Mouse (Mus musculus) activated CD4-positive, CD25-positive, alpha-beta regulatory T cell, adult 4 months (primary cell): ENCODE data around the gene Tab2. TPM values are rescaled to one million over a fixed set of nuclear protein-coding genes. Genes with fewer than 3 reads are reported as not detected.
A peak's percentile ranks its signal among the peaks of the same experiment; 100 is the strongest.

Experiments
- ATAC-seq: one replicate; pipeline ENCODE4 v1.8.0; 2017
- polyA plus RNA-seq, 2 experiments: library from polyadenylated mRNA; unstranded; fragments of 100-300 nt; shearing (Covaris generic); gene quantifications; one replicate each; pipeline ENCODE4 v1.2.1; 2017

Gene Tab2
- 10 to 100 TPM; 31.7 to 38.9 TPM for polyA plus RNA-seq

DNA sequence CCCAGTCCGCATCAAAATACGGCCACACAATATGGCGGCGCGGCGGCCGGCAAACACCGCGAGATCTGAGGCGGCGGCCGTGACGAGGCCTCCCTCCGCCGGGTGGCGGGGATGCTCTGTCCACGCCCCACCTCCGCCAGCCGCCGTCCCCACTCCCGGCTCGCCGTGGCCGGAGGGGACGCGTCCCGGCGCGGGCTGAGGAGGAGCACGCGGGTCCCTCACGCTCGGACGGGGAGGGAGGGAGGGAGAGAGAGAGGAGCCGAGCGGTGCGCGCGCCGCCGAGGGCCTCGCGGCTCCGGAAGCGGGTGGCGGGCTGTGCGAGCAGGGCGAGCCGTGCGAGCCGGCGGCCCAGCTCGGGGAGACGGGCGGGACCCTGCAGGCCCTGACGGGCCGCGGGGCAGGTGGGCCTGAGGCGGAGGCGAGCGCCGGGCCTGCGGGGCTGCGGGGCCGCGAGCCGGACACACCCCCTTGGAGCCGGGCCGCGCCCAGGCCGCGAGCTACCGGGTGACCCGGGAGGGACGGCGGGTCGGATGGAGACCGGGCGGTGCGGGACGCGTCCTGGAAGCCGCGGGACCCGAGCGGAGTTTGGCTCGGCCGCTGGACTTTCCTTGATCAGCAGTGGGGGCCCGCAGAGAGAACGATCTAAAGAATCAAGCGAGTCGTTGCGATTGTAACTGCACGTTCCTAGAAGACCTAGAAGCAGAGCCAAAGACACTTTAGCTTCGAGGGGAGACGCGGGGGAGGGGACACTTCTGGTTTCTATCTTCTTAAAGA lies at the start of gene Tab2:
Gene Tab2, minus strand, starts transcription at position 3 of the 774 bp plus-strand sequence.
- peak; percentile 63 for ATAC-seq

- ATAC-seq: peak; percentile 71
These were observed 36.4 kb upstream of the Tab2 start for GRCm38 (mm10) chr10:7992258-7992919.

- ATAC-seq: no peak
These were observed 35.6 kb upstream of the Tab2 start for GRCm38 (mm10) chr10:7991596-7991995.

- ATAC-seq: no peak
These were observed 31.5 kb upstream of the Tab2 start for GRCm38 (mm10) chr10:7987521-7987920.

- ATAC-seq: peak; percentile 75
These were observed 20.4 kb upstream of the Tab2 start for GRCm38 (mm10) chr10:7976462-7976861.

DNA sequence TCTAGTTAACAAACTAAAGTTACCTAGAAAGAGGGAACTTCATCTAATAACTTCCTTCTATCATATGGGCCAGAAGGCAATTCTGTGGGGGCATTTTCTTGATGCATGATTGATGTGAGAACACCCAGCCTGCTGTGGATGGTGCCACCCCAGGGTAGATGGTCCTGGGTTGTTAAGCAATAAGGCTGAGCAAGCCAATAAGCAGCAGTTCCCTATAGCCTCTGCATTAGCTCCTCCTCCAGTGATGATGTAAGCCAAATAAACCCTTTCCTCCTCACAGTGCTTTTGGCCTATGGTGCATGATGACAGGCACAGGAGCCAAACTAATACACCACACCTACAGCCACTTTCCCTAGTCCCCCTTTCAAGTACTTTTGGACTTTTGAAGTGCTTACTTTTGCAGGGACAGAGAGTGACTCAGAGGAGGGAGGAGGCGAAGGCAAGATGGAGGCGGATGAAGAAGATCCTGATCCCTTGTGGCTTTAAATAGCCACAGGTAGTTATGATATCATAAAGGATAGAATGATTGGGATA lies 12.8 kb upstream of the Tab2 start:
- ATAC-seq: no peak

- no peak for ATAC-seq
These were observed 11.1 kb upstream of the Tab2 start for GRCm38 (mm10) chr10:7967096-7967495.

DNA sequence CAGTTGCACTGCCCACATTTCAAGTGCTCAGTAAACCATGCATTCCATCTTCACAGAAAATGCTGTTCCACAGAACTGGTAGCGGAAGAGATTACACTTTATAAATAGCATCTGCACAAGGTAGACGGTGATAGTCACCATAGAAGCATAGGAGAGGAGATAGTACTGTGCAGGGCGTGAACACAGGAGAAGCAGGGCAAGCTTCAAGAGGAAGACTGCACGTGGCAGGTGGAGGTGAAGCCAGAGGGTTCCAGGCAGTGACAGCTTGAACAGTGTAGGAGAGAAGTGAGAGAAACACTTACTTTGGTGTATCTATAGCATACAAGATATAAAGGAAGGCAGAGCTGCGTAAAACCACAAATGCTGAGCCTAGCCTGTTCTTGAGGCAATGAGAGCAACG lies 3.0 kb upstream of the Tab2 start:
- ATAC-seq: no peak

DNA sequence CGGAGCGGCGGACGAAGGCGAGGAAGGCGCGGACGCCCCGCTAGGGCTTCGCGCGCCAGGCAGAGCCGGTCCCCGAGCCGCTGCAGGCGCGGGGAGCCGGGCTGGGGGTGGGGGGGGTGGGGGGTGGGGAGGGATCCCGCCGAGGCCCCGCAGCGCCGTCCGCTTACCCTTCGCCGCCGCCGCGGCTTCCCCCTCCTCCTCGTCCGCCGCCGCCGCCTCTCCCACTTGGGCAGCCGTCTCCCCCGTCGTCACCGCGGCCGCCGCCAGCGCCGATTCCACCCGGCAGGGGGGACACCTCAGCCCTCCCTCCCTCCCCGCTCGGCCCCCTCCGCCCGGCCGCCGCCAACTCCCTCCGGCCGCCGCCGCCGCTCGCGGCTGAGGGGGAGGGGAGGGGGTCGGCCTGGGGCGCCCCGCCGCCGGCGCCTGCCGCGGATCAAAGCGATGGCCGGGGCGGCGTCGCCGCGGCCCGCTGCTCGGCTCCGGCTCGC lies 352 bp downstream of the Tab2 start:
- no peak for ATAC-seq

DNA sequence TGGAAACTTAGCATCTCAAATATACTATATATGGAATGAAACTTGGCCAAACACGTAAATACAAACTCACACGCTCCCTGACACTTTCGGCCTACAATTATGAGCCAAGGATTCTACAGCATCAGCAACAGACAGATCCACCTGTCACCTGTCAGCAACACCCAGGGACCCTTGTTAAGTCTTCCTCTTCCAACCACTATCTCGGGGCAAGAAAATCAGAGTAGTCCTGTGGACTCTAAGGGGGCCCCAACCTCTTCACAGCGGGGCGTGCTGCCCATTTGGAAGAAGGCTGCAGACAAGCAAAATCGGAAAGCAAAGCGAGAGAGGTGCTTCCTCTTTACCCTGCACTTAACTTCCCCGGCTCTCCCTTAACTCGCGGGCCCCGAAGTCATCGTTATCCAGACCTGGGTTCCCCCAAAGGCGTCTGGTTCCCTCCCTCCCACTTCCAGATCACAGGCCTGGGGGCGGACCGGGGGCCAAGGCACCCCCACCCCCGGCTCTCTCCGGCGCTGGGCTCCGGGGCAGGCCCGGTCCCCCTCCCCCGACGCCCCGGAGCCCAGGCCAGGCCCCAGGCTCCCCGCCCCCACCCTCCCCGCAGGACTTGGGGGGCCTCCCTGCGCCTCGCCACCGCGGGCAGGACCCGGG lies 919 bp downstream of the Tab2 start:
- peak; percentile 12 for ATAC-seq

- no peak for ATAC-seq
These were observed 1.4 kb downstream of the Tab2 start for GRCm38 (mm10) chr10:7954627-7954988.

- ATAC-seq: no peak
These were observed 13.0 kb downstream of the Tab2 start for GRCm38 (mm10) chr10:7943006-7943405.

DNA sequence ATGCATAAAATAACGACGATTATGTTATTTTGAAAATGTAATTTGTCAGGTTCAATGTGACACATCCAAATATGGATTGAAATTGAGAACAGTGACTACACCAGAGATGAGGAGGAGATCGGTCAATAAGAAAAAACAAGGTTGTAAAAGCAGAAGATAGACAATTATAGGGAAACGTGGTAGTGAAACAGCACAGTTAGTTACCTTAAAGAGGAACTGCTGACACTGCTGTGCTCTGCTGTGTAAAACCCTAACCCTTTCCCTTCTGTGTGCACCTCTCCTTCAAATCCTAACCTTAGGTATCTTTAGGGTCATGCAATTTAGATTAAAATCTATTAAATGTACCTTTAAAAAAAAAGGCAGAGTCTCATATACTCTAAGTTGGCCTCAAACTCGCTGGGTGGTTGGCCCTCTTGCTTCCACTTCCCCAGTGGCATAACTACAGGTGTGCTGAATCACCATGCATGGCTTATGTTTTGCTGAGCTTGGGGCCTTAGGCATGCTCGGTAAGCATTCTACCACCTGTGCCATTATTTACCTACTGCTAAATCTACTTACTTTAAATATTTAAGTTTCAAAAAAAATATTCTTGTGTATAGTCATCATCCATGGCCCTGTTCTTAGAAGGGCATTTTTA lies 19.4 kb downstream of the Tab2 start:
- no peak for ATAC-seq

- ATAC-seq: no peak
These were observed 23.1 kb downstream of the Tab2 start for GRCm38 (mm10) chr10:7932958-7933357.

GRCm38 (mm10) chr10:7928996-7929395 lies 27.0 kb downstream of the Tab2 start:
- ATAC-seq: no peak

DNA sequence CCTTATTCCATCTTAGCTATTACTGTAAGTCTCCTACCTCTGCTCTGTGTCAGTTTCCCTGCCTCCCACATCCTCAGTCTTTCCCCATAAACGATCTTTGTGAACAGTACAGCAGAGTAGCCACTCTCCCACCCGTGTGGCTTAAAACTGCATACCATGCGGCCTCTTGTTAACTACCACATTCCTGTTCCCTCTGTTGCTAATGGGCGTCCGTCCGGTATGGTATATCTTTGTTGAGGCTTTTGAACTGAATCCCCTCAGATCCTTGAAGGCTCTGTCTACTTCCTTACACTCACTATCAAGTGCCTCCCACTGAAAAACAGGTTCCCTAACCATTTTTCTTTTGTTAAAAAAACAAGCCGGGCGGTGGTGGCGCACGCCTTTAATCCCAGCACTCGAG lies 30.5 kb downstream of the Tab2 start:
- no peak for ATAC-seq

DNA sequence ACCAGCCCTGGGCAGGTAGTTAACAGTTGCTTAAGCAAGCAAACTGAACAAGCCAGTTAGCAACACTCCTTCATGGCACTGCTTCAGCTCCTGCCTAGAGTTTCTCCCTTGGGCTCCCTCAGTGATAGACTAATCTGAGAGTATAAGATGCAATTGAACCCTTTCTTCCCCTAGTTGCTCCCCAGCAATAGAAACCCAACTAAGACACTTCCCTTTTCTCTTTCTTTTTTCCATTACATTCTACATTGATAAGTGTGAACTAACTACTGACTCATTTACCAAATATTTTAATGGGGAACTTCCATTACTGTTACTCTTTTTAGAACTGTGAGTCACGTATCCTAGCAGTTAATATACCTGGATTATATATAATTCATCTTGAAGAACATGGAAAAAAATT lies 32.6 kb downstream of the Tab2 start:
- no peak for ATAC-seq

DNA sequence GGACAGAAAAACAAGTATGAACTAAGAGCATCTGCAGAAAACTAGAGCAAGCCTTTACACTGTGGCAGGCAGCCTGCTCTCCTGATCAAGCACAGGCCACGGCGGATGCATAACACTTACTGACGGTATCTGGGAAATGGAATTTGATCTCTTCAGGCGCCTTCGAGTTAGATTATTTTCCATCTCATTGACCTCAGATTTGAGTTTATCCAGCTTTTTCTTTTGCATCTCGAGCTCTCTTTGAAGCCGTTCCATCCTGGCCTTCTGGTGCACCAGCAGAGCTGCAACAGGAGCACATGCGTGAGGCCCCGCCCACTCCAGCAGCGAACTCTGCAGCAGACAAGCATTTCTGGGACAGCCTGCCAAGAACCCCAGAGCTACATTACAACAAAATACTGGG lies 44.8 kb downstream of the Tab2 start:
- ATAC-seq: no peak

- no peak for ATAC-seq
These were observed 48.9 kb downstream of the Tab2 start for GRCm38 (mm10) chr10:7907151-7907550.

DNA sequence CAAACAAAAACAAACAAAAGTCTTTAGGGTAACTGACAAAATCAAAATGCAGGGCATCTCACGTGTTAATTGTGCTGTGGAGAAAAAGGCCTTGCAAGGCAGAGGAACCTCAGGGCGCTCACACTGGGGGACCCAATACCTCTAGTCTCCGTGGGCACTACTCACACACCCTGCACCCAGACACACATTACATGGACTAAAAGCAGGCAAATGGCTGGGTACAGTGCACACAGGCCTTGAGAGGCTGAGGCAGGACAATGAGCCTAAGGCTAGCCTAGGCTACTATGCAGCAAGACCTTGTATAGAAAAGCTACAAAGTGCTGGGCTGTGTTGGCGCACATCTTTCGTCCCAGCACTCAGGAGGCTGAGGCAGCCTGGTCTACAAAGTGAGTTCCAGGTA lies 51.9 kb downstream of the Tab2 start:
- no peak for ATAC-seq

DNA sequence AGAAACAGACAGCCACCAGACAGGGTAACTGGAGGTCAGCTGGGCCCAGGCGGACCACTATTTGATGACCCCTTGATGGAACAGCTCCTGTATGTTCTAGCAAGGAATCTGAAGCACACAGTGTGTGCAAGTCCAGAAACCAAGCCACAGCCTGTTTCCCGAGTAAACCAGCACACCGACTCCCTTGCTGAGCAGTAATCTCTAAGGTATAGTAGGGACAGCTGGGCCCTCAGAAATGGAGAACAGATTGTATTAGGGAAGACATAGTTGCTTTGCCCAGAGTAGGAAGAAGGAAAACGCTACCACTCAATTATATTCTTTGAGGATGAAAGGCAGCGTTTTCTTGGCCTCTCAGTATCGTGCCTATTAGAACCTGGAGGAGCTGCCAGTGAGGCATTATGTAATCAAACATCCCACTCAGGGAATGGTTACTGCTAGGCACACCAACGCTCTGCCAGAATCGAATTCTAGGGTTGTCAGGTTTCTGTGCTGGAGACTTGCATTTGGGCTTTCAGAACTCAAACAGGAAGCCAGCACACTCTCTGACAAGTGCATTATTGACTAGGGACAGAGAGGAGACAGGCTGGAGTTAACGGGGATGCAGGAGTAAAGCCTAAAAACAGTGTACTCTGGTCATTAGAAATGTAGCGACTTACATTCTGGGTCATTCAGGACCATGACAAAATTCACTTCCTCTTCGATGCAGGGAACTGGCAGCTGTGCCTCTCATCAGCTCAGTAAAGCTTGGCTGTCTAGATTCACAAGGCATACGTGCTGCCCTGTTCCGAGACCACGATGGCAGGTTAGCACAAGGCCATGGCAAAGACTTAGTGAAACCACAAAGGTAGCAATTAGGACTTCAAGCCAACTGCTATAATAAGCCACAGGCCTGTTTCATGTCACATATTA lies 55.1 kb downstream of the Tab2 start:
- no peak for ATAC-seq
